Comparison of ENCODE assay signal across 17 mouse cellular contexts in the genomic region with DNA sequence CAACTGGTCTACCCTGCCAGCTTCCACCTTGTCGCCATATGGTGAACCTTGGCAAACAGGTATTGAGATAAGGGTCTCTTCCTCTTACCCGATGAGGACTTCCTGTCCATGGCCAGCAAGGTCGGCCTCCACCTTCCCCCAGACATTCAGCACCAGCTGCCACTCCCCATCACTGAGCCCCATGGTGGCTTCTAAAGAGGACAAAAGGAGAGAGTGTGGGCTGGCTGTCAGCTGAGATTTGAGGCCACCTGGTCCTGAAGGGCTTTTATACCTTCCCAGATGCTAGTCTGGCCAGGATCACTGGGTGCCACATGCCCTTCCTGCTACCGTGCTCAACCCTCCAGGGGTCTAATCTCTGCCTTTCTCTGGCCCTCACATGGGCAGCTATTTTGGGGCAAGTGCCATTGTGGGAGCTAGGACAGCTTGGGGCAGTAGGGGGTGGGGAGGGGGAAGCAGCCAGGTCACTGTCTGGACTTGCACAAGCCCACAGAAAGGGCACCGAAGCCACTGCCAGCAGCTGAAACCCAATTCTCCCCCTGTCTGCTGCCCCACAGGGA. TPM values are rescaled to one million over a fixed set of nuclear protein-coding genes. Genes with fewer than 3 reads are reported as not detected.
DNase-seq lines count a peak whose midpoint lies in the region; ATAC-seq and TF ChIP-seq lines count a peak whose summit lies in the region.
"Had no signal": no experiment of that assay in that cellular context is flagged by ENCODE, and none has a peak within 500 bp of the region (broad histone marks: within the 10 kb centered on the region; RNA-seq: fewer than 3 reads in every experiment).

No protein-coding gene starts in this region.

- H3K36me3 ChIP-seq in heart, adult 2 months (ENCODE audit: control insufficient read depth, insufficient read depth, low read length), result no peaks in the 10 kb centered on the region; the same call in 1 of the 2 replicates
- no peaks in the 10 kb centered on the region for H3K36me3 ChIP-seq in midbrain, postnatal 0 days (ENCODE audit: insufficient read depth, low read length)
- H3K36me3 ChIP-seq in thymus, adult 2 months (ENCODE audit: control insufficient read depth, insufficient read depth, low read length), result no peaks in the 10 kb centered on the region
- H3K36me3 ChIP-seq: embryonic facial prominence, embryonic 12.5 days; liver, embryonic 15.5 days had no signal

- no peak for ATAC-seq in midbrain, postnatal 0 days (ENCODE audit: low FRiP score)
- ATAC-seq: forebrain, embryonic 13.5 days had no signal

- intact Hi-C loops in heart, adult 2 months (cut with DNase I), result no loop called here
- intact Hi-C loops in heart, postnatal 10 days (cut with DNase I), result no loop called here

- peak; percentile 98 for TF ChIP-seq POLR2A in heart, adult 2 months (IDR thresholded peaks at IDR 0.05; ENCODE audit: insufficient read depth, low read depth, low read length)
- no peak for TF ChIP-seq POLR2A in thymus, adult 2 months (IDR thresholded peaks at IDR 0.05; ENCODE audit: control insufficient read depth, extremely low read depth, insufficient read depth, low read length, poor library complexity)

- H3K9ac ChIP-seq in heart, adult 2 months (ENCODE audit: low read depth, low read length), result peak overlapping the region; percentile 67
- H3K9ac ChIP-seq in midbrain, postnatal 0 days (replicated peaks; ENCODE audit: low read length, poor library complexity, severe bottlenecking), result no peak overlapping the region
- H3K9ac ChIP-seq: embryonic facial prominence, embryonic 12.5 days; forebrain, embryonic 13.5 days; liver, embryonic 15.5 days had no signal

- H3K27ac ChIP-seq in heart, adult 2 months, result peak overlapping the region; percentile 93
- no peak overlapping the region for H3K27ac ChIP-seq in midbrain, postnatal 0 days (ENCODE audit: low read depth, low read length)
- H3K27ac ChIP-seq in thymus, adult 2 months (ENCODE audit: control insufficient read depth, insufficient read depth, low read length), result no peak overlapping the region
- H3K27ac ChIP-seq: forebrain, embryonic 13.5 days; liver, embryonic 15.5 days had no signal

- peak; percentile 84 for DNase-seq in cerebellum, adult 11-12 months
- DNase-seq in cerebellum, postnatal 14 days, result peak; percentile 65 to 68
- peak; percentile 71 to 85 for DNase-seq in heart, adult 2 months
- DNase-seq in heart, postnatal 10 days, result peak; percentile 82 to 87
- no peak for DNase-seq in urinary bladder, postnatal 14 days (ENCODE audit: low spot score)
- DNase-seq in midbrain, postnatal 0 days (ENCODE audit: low spot score), result no peak
- DNase-seq in T-cell, adult 2 months (ENCODE audit: low spot score), result no peak
- no peak for DNase-seq in thymus, adult 2 months
- DNase-seq: kidney, adult 9 months; lung, postnatal 4 days; right cerebral cortex, postnatal 14 days; thymus, postnatal 36 days had no signal

- H3K4me3 ChIP-seq in heart, adult 2 months, result peak overlapping the region; percentile 55
- no peak overlapping the region for H3K4me3 ChIP-seq in midbrain, postnatal 0 days (ENCODE audit: low read depth, low read length)
- H3K4me3 ChIP-seq in thymus, adult 2 months (ENCODE audit: control insufficient read depth, insufficient read depth, low read length), result no peak overlapping the region
- H3K4me3 ChIP-seq: embryonic facial prominence, embryonic 12.5 days; forebrain, embryonic 13.5 days; liver, embryonic 15.5 days had no signal

- TF ChIP-seq EP300 in heart, adult 2 months (IDR thresholded peaks at IDR 0.05; ENCODE audit: insufficient read depth, low read depth, low read length), result peak; percentile 89

- H3K27me3 ChIP-seq in heart, adult 2 months (ENCODE audit: control insufficient read depth, insufficient read depth, low read length), result no peaks in the 10 kb centered on the region
- H3K27me3 ChIP-seq in midbrain, postnatal 0 days (ENCODE audit: insufficient read depth, low read length), result no peaks in the 10 kb centered on the region
- no peaks in the 10 kb centered on the region for H3K27me3 ChIP-seq in thymus, adult 2 months (ENCODE audit: control insufficient read depth, insufficient read depth, low read length)
- H3K27me3 ChIP-seq: embryonic facial prominence, embryonic 12.5 days; forebrain, embryonic 13.5 days; liver, embryonic 15.5 days had no signal

- H3K79me2 ChIP-seq in heart, adult 2 months (replicated peaks; ENCODE audit: control insufficient read depth, insufficient read depth, low read length), result no peaks in the 10 kb centered on the region

- WGBS in heart, adult 2 months, result 42% methylated on average over 5 of the region's 5 CpGs
- WGBS in midbrain, postnatal 0 days, result 76% methylated on average over 5 of the region's 5 CpGs
- 50% methylated on average over 5 of the region's 5 CpGs for WGBS in thymus, adult 2 months

- peaks cover 8% of the 10 kb centered on the region for H3K4me1 ChIP-seq in heart, adult 2 months (ENCODE audit: control insufficient read depth, insufficient read depth, low read length)
- no peaks in the 10 kb centered on the region for H3K4me1 ChIP-seq in midbrain, postnatal 0 days (ENCODE audit: insufficient read depth, low read length)
- no peaks in the 10 kb centered on the region for H3K4me1 ChIP-seq in thymus, adult 2 months (replicated peaks; ENCODE audit: control insufficient read depth, insufficient read depth, low read length)
- H3K4me1 ChIP-seq: liver, embryonic 15.5 days had no signal

- no peak for TF ChIP-seq CTCF in heart, adult 2 months (IDR thresholded peaks at IDR 0.05)
- TF ChIP-seq CTCF in midbrain, postnatal 0 days (IDR thresholded peaks at IDR 0.05), result no peak
- no peak for TF ChIP-seq CTCF in thymus, adult 2 months (IDR thresholded peaks at IDR 0.05; ENCODE audit: borderline replicate concordance, control insufficient read depth, extremely low read depth, insufficient read depth, low read length, poor library complexity)

- no peak overlapping the region for H3K4me2 ChIP-seq in midbrain, postnatal 0 days (ENCODE audit: low read depth, low read length, poor library complexity, severe bottlenecking)
- H3K4me2 ChIP-seq: embryonic facial prominence, embryonic 12.5 days; forebrain, embryonic 13.5 days; liver, embryonic 15.5 days had no signal

- H3K9me3 ChIP-seq in midbrain, postnatal 0 days (ENCODE audit: low read length), result no peaks in the 10 kb centered on the region
- H3K9me3 ChIP-seq: embryonic facial prominence, embryonic 12.5 days; forebrain, embryonic 13.5 days; liver, embryonic 15.5 days had no signal

RNA-seq across cellular contexts. Expression of gene Apol6, which starts 22.1 kb away (rescaled TPM):
- total RNA-seq in heart, adult 2 months (2021), result under 1 TPM; 0.47 to 0.89 TPM
- 3.3 and 8.0 TPM in 2 replicates for polyA plus RNA-seq in heart, adult 2 months (2012; rRNA removed)
- 1 to 10 TPM; 1.6 to 1.7 TPM for total RNA-seq in heart, postnatal 10 days (2021)
- total RNA-seq in midbrain, postnatal 0 days (2014; rRNA removed), result 0.14 and 0.16 TPM in 2 replicates
- polyA plus RNA-seq in midbrain, postnatal 0 days (2015; fragmentation: Nextera tagmentation; extraction: Ambion mirVana), result 0.15 and 0.16 TPM in 2 replicates
- polyA plus RNA-seq in thymus, adult 2 months (2012; rRNA removed), result 3.9 and 5.2 TPM in 2 replicates
- total RNA-seq: monocyte, adult 5-6 weeks had no signal
- polyA plus RNA-seq: forebrain, embryonic 13.5 days; limb, embryonic 11.5 days had no signal

RNA-seq across cellular contexts. Expression of gene Mb, which starts 28.0 kb away (rescaled TPM):
- total RNA-seq in heart, adult 2 months (2021), result over 10,000 TPM; 17,740 to 20,311 TPM
- 16,399 and 21,043 TPM in 2 replicates for polyA plus RNA-seq in heart, adult 2 months (2012; rRNA removed)
- over 10,000 TPM in 1 of 2 experiments, 1,000 to 10,000 TPM in 1; 9,939 to 10,365 TPM for total RNA-seq in heart, postnatal 10 days (2021)
- total RNA-seq in midbrain, postnatal 0 days (2014; rRNA removed), result 0.66 TPM in 1 of 2 replicates, not detected in the other
- 0.53 and 0.69 TPM in 2 replicates for polyA plus RNA-seq in midbrain, postnatal 0 days (2015; fragmentation: Nextera tagmentation; extraction: Ambion mirVana)
- 20.0 and 591 TPM in 2 replicates for polyA plus RNA-seq in thymus, adult 2 months (2012; rRNA removed)
- total RNA-seq: monocyte, adult 5-6 weeks had no signal
- polyA plus RNA-seq: forebrain, embryonic 13.5 days had no signal

Comparison
In these comparisons a context has a peak if more than half of its experiments do, and no peak if none do; other contexts are left out.
1. DNase-seq: peak in cerebellum, adult 11-12 months (single experiment), cerebellum, postnatal 14 days (2 of 2), heart, adult 2 months (2 of 2) and heart, postnatal 10 days (2 of 2); none in urinary bladder, postnatal 14 days (single experiment), midbrain, postnatal 0 days (single experiment), T-cell, adult 2 months (single experiment) and thymus, adult 2 months (single experiment).
2. RNA of gene Mb, which starts 28.0 kb away (total RNA-seq): 17,740 to 20,311 TPM in heart, adult 2 months and 9,939 to 10,365 TPM in heart, postnatal 10 days; 0.66 TPM in midbrain, postnatal 0 days; every median in the first group is over 1,000 times any median in the second.